Mouse (Mus musculus) MEL (cell line): ENCODE measurements around the gene Tipin. TPM values are rescaled to one million over a fixed set of nuclear protein-coding genes. Genes with fewer than 3 reads are reported as not detected.

Source experiments
- DNase-seq: peaks from one replicate; pipeline ENCODE4 v3.0.0; 2011; ENCODE audit warnings: low read depth, low spot score
- H3K27ac ChIP-seq: 2 replicates; pipeline ENCODE4 v1.5.1; 2012; ENCODE audit warnings: low read depth, mild to moderate bottlenecking, control low read depth, low read length, moderate library complexity; ENCODE audit not compliant: control insufficient read depth
- H3K27me3 ChIP-seq, 2 experiments: fragments of 150-350 bp in 1 of 2; sonication (generic) in 1 of 2; 2 replicates each; pipeline ENCODE4 v1.6.1; 2012; ENCODE audit warnings: low read length in 2 of 2, mild to moderate bottlenecking in 2 of 2, improper control_type of control experiment in 1 of 2, moderate library complexity in 1 of 2; ENCODE audit not compliant: insufficient read depth in 2 of 2, control insufficient read depth in 1 of 2
- H3K36me3 ChIP-seq, 2 experiments: 2 replicates each; pipeline ENCODE4 v1.6.1; 2012 to 2014; ENCODE audit warnings: low read length in 2 of 2, improper control_type of control experiment in 1 of 2, inconsistent platforms in 1 of 2, mild to moderate bottlenecking in 1 of 2; ENCODE audit not compliant: insufficient read depth in 2 of 2, control insufficient read depth in 1 of 2
- H3K4me1 ChIP-seq, 2 experiments: fragments of 150-350 bp in 1 of 2; sonication (generic) in 1 of 2; 2 replicates each; pipeline ENCODE4 v1.6.1; 2012; ENCODE audit warnings: low read length in 2 of 2, improper control_type of control experiment in 1 of 2, mild to moderate bottlenecking in 1 of 2; ENCODE audit not compliant: insufficient read depth in 2 of 2, control insufficient read depth in 1 of 2
- H3K4me3 ChIP-seq, 2 experiments: fragments of 150-350 bp in 1 of 2; sonication (generic) in 1 of 2; 2 replicates each; pipeline ENCODE4 v1.5.1; 2012; ENCODE audit warnings: low read depth in 2 of 2, low read length in 2 of 2, mild to moderate bottlenecking in 2 of 2, moderate library complexity in 2 of 2, control low read depth in 1 of 2, improper control_type of control experiment in 1 of 2; ENCODE audit not compliant: control insufficient read depth in 1 of 2, insufficient read depth in 1 of 2
- H3K79me2 ChIP-seq: 2 replicates; pipeline ENCODE4 v1.6.1; 2012; ENCODE audit warnings: mild to moderate bottlenecking, low read length, moderate library complexity; ENCODE audit not compliant: control insufficient read depth, poor library complexity, insufficient read depth
- H3K9ac ChIP-seq: 2 replicates; pipeline ENCODE4 v1.6.1; 2012; ENCODE audit warnings: low read depth, mild to moderate bottlenecking, control low read depth, low read length, moderate library complexity; ENCODE audit not compliant: control insufficient read depth, poor library complexity, severe bottlenecking
- H3K9me3 ChIP-seq: fragments of 150-350 bp; sonication (generic); replicated peaks from 2 replicates; pipeline ENCODE4 v1.6.1; 2012; ENCODE audit warnings: mild to moderate bottlenecking, low read length, improper control_type of control experiment, moderate library complexity; ENCODE audit not compliant: insufficient read depth
- CTCF ChIP-seq, 3 experiments: IDR thresholded peaks in 2 of 3; conservative IDR thresholded peaks in 1 of 3; 2 replicates each; pipeline ENCODE4 v1.5.1; 2011 to 2012; ENCODE audit warnings: low read length in 3 of 3, low read depth in 2 of 3, mild to moderate bottlenecking in 2 of 3, improper control_type of control experiment in 1 of 3, inconsistent platforms in 1 of 3, mixed read lengths in 1 of 3, moderate library complexity in 1 of 3; ENCODE audit not compliant: control insufficient read depth in 1 of 3, insufficient read depth in 1 of 3, poor library complexity in 1 of 3, severe bottlenecking in 1 of 3
- GATA1 ChIP-seq: IDR thresholded peaks from 2 replicates; pipeline ENCODE4 v1.6.1; 2011; ENCODE audit warnings: low read depth, low read length, improper control_type of control experiment
- HCFC1 ChIP-seq: IDR thresholded peaks from 2 replicates; pipeline ENCODE4 v1.6.1; 2012; ENCODE audit warnings: low read depth, mild to moderate bottlenecking, inconsistent platforms, low read length, improper control_type of control experiment, moderate library complexity
- JUND ChIP-seq: IDR thresholded peaks from 2 replicates; pipeline ENCODE4 v1.6.1; 2011; ENCODE audit warnings: low read depth, mild to moderate bottlenecking, improper control_type of control experiment, low read length
- MAX ChIP-seq: IDR thresholded peaks from 2 replicates; pipeline ENCODE4 v1.6.1; 2011; ENCODE audit warnings: low read length, improper control_type of control experiment
- MAZ ChIP-seq: IDR thresholded peaks from 2 replicates; pipeline ENCODE4 v1.6.1; 2012; ENCODE audit warnings: low read depth, mild to moderate bottlenecking, inconsistent platforms, low read length, improper control_type of control experiment
- MYC ChIP-seq: IDR thresholded peaks from 2 replicates; pipeline ENCODE4 v1.6.1; 2011; ENCODE audit warnings: low read depth, mild to moderate bottlenecking, low read length, improper control_type of control experiment, moderate library complexity
- TBP ChIP-seq: IDR thresholded peaks from 2 replicates; pipeline ENCODE4 v1.8.0; 2011; ENCODE audit warnings: low read depth, low read length, improper control_type of control experiment
- UBTF ChIP-seq: IDR thresholded peaks from 2 replicates; pipeline ENCODE4 v1.6.1; 2012; ENCODE audit warnings: low read depth, mild to moderate bottlenecking, inconsistent platforms, low read length, improper control_type of control experiment, moderate library complexity, borderline replicate concordance; ENCODE audit not compliant: insufficient read depth
- USF1 ChIP-seq: IDR thresholded peaks from 2 replicates; pipeline ENCODE4 v1.6.1; 2014; ENCODE audit warnings: low read depth, mild to moderate bottlenecking, inconsistent platforms, low read length, improper control_type of control experiment, moderate library complexity
- polyA plus RNA-seq, 2 experiments: library from polyadenylated mRNA; stranded (reverse) in 1 of 2; unstranded in 1 of 2; fragments of >175 nt in 1 of 2; fragments of >200 nt in 1 of 2; gene quantifications; 2 replicates each; pipeline versions ENCODE4 v1.2.1 to v1.2.4; 2012; ENCODE audit warnings: low replicate concordance in 2 of 2, low read depth in 1 of 2; ENCODE audit not compliant: insufficient read length in 2 of 2, insufficient read depth in 1 of 2, missing spikeins in 1 of 2
- total RNA-seq: library from RNA; depleted of rRNA; stranded (reverse); fragments of 300-350 nt; gene quantifications from 2 replicates; pipeline ENCODE4 v1.2.3, GENCODE M21; 2012

The Tipin gene
- total and polyA plus RNA-seq, 3 experiments = 128 to 189 TPM; not detected in 1

- TF ChIP-seq MAX (no peak), MYC (no peak)
- Histone ChIP-seq H3K79me2 (no peaks in the 10 kb centered on the region), H3K36me3 (peaks cover 0 to 4% of the 10 kb centered on the region in 2 experiments; a peak in 1 of 4 replicates), H3K27ac (no peak overlapping the region), H3K4me1 (no peaks in the 10 kb centered on the region; a peak in 1 of 4 replicates), H3K9ac (no peak overlapping the region), H3K4me3 (peak overlapping the region in 1 of 2 experiments; percentile 19; a peak in 1 of 4 replicates), H3K27me3 (no peaks in the 10 kb centered on the region; a peak in 1 of 4 replicates), H3K9me3 (no peaks in the 10 kb centered on the region)
- peak; percentile 25 for DNase-seq
These were observed 20.4 kb upstream of the Tipin start for GRCm38 (mm10) chr9:64261023-64261422.

- H3K4me3 ChIP-seq = no peak overlapping the region
- H3K9me3 ChIP-seq = no peaks in the 10 kb centered on the region
- no peaks in the 10 kb centered on the region; a peak in 1 of 4 replicates for H3K27me3 ChIP-seq
- H3K27ac ChIP-seq = no peak overlapping the region
- TF ChIP-seq USF1 (peak; percentile 31; the same call in 1 of the 2 replicates), CTCF (IDR thresholded peaks at IDR 0.05 in 2 of 3, conservative IDR thresholded peaks at IDR 0.05 in 1 of 3; ENCODE audit: control insufficient read depth in 1 of 3, insufficient read depth in 1 of 3, low read depth in 2 of 3, low read length in 3 of 3, poor library complexity in 1 of 3, severe bottlenecking in 1 of 3) (no peak)
- no peak overlapping the region for H3K9ac ChIP-seq
- DNase-seq = no peak
- peaks cover 0 to 4% of the 10 kb centered on the region in 2 experiments; a peak in 1 of 4 replicates for H3K36me3 ChIP-seq
- H3K4me1 ChIP-seq = no peaks in the 10 kb centered on the region; a peak in 1 of 4 replicates
- no peaks in the 10 kb centered on the region for H3K79me2 ChIP-seq
These were observed 16.6 kb upstream of the Tipin start for GRCm38 (mm10) chr9:64264813-64265212.

GRCm38 (mm10) chr9:64267231-64267630, 14.2 kb upstream of the Tipin start:
- TF ChIP-seq JUND = no peak
- no peak for TF ChIP-seq UBTF
- TF ChIP-seq TBP = no peak
- no peak for TF ChIP-seq HCFC1
- TF ChIP-seq GATA1 = no peak
- TF ChIP-seq MAZ = no peak
- no peak for DNase-seq
- Histone ChIP-seq H3K9me3 (no peaks in the 10 kb centered on the region), H3K79me2 (no peaks in the 10 kb centered on the region), H3K4me3 (no peak overlapping the region), H3K9ac (no peak overlapping the region), H3K27ac (no peak overlapping the region), H3K4me1 (no peaks in the 10 kb centered on the region), H3K36me3 (no peaks in the 10 kb centered on the region), H3K27me3 (no peaks in the 10 kb centered on the region; a peak in 1 of 4 replicates)
